Mouse (Mus musculus) heart, embryonic 15.5 days (tissue): ENCODE measurements around the gene Kifap3. TPM values are rescaled to one million over a fixed set of nuclear protein-coding genes. Genes with fewer than 3 reads are reported as not detected.
"Not testable (repeated sequence)": the region's sequence is repeated elsewhere in the genome, so short reads cannot be mapped to it uniquely, and the experiment has no call there.

Source experiments
- ATAC-seq: fragments of 200-750 bp; cut with Nextera tagmentation; replicated peaks from 2 replicates; pipeline ENCODE4 v1.8.0; 2017; ENCODE audit warnings: low read depth, moderate TSS enrichment; ENCODE audit not compliant: insufficient number of reproducible peaks, insufficient read depth, low FRiP score
- H3K27ac ChIP-seq: fragments of 300-500 bp; sonication (generic); 2 replicates; pipeline ENCODE4 v1.5.1; 2015; ENCODE audit warnings: mild to moderate bottlenecking, inconsistent platforms
- H3K27me3 ChIP-seq: fragments of 300-500 bp; sonication (generic); 2 replicates; pipeline ENCODE4 v1.6.1; 2015; ENCODE audit warnings: inconsistent platforms
- H3K36me3 ChIP-seq: fragments of 300-500 bp; sonication (generic); 2 replicates; pipeline ENCODE4 v1.6.1; 2015; ENCODE audit warnings: mild to moderate bottlenecking, inconsistent platforms
- H3K4me1 ChIP-seq: fragments of 300-500 bp; sonication (generic); replicated peaks from 2 replicates; pipeline ENCODE4 v1.6.1; 2015; ENCODE audit warnings: inconsistent platforms
- H3K4me2 ChIP-seq: fragments of 300-500 bp; sonication (generic); 2 replicates; pipeline ENCODE4 v1.6.1; 2015; ENCODE audit warnings: inconsistent platforms, mild to moderate bottlenecking, moderate library complexity
- H3K4me3 ChIP-seq: fragments of 300-500 bp; sonication (generic); 2 replicates; pipeline ENCODE4 v1.5.1; 2015; ENCODE audit warnings: mild to moderate bottlenecking, inconsistent platforms
- H3K9ac ChIP-seq: fragments of 300-500 bp; sonication (generic); 2 replicates; pipeline ENCODE4 v1.6.1; 2015; ENCODE audit warnings: mild to moderate bottlenecking, inconsistent platforms
- H3K9me3 ChIP-seq: fragments of 300-500 bp; sonication (generic); replicated peaks from 2 replicates; pipeline ENCODE4 v1.6.1; 2016; ENCODE audit warnings: inconsistent platforms
- WGBS: fragments of 180-500 bp; shearing (Covaris S2); methylation state at CpG from one replicate; pipeline ENCODE4 v1.1.7; 2015; ENCODE audit warnings: mixed read lengths; 5-methylcytosine and 5-hydroxymethylcytosine counted together
- polyA plus RNA-seq: library from polyadenylated mRNA; unstranded; fragments of >200 nt; fragmentation: Nextera tagmentation; extraction: Ambion mirVana; gene quantifications from 2 replicates; pipeline ENCODE4 v1.2.1, GENCODE M21; 2015

Kifap3 gene
- polyA plus RNA-seq, 1 experiment from 2014 or later: 18.5 TPM

GRCm38 (mm10) chr1:163838482-163838881 lies 59.1 kb downstream of the Kifap3 start:
- not testable (repeated sequence) for H3K4me1 ChIP-seq, H3K4me2 ChIP-seq, H3K9ac ChIP-seq, H3K27me3 ChIP-seq, H3K4me3 ChIP-seq, ATAC-seq, H3K36me3 ChIP-seq, H3K27ac ChIP-seq, H3K9me3 ChIP-seq
- WGBS: 89% methylated on average over 3 of the region's 3 CpGs

GRCm38 (mm10) chr1:163840555-163840954 lies 61.2 kb downstream of the Kifap3 start:
- no peak overlapping the region for H3K9ac ChIP-seq
- no peak overlapping the region for H3K27ac ChIP-seq
- H3K27me3 ChIP-seq: no peaks in the 10 kb centered on the region
- ATAC-seq: no peak
- H3K4me2 ChIP-seq: no peak overlapping the region
- no peak overlapping the region for H3K4me3 ChIP-seq
- no peaks in the 10 kb centered on the region for H3K36me3 ChIP-seq
- no peaks in the 10 kb centered on the region for H3K9me3 ChIP-seq
- H3K4me1 ChIP-seq: no peaks in the 10 kb centered on the region
- 84% methylated on average over 8 of the region's 8 CpGs for WGBS

GRCm38 (mm10) chr1:163842238-163842637 lies 62.9 kb downstream of the Kifap3 start:
- Histone ChIP-seq H3K4me2 (no peak overlapping the region), H3K27ac (no peak overlapping the region), H3K27me3 (no peaks in the 10 kb centered on the region), H3K9me3 (no peaks in the 10 kb centered on the region), H3K4me3 (no peak overlapping the region), H3K4me1 (no peaks in the 10 kb centered on the region), H3K9ac (no peak overlapping the region), H3K36me3 (no peaks in the 10 kb centered on the region)
- no peak for ATAC-seq
- 55% methylated on average over 2 of the region's 2 CpGs for WGBS

- no peaks in the 10 kb centered on the region for H3K9me3 ChIP-seq
- ATAC-seq: no peak
- no peak overlapping the region for H3K9ac ChIP-seq
- H3K36me3 ChIP-seq: no peaks in the 10 kb centered on the region
- no peak overlapping the region for H3K4me2 ChIP-seq
- no peak overlapping the region for H3K27ac ChIP-seq
- H3K4me3 ChIP-seq: no peak overlapping the region
- H3K27me3 ChIP-seq: no peaks in the 10 kb centered on the region
- H3K4me1 ChIP-seq: no peaks in the 10 kb centered on the region
Observed at GRCm38 (mm10) chr1:163843899-163844298, 64.5 kb downstream of the Kifap3 start.

- no peak overlapping the region for H3K4me3 ChIP-seq
- no peak overlapping the region for H3K27ac ChIP-seq
- no peak overlapping the region for H3K9ac ChIP-seq
- no peaks in the 10 kb centered on the region for H3K9me3 ChIP-seq
- WGBS: 39% methylated on average over 5 of the region's 5 CpGs
- ATAC-seq: no peak
- no peak overlapping the region for H3K4me2 ChIP-seq
- H3K36me3 ChIP-seq: peaks cover 2% of the 10 kb centered on the region; the same call in 1 of the 2 replicates
- H3K27me3 ChIP-seq: no peaks in the 10 kb centered on the region
- H3K4me1 ChIP-seq: no peaks in the 10 kb centered on the region
Observed at GRCm38 (mm10) chr1:163852884-163853560, 73.6 kb downstream of the Kifap3 start.

GRCm38 (mm10) chr1:163858420-163858819 lies 79.0 kb downstream of the Kifap3 start:
- peaks cover 5% of the 10 kb centered on the region for H3K36me3 ChIP-seq
- H3K9ac ChIP-seq: no peak overlapping the region
- H3K4me1 ChIP-seq: no peaks in the 10 kb centered on the region
- no peaks in the 10 kb centered on the region for H3K27me3 ChIP-seq
- no peaks in the 10 kb centered on the region for H3K9me3 ChIP-seq
- H3K27ac ChIP-seq: no peak overlapping the region
- WGBS: 61% methylated on average over 2 of the region's 2 CpGs
- no peak overlapping the region for H3K4me2 ChIP-seq
- no peak overlapping the region for H3K4me3 ChIP-seq
- no peak for ATAC-seq

- H3K4me2 ChIP-seq: no peak overlapping the region
- peaks cover 6% of the 10 kb centered on the region for H3K36me3 ChIP-seq
- no peak overlapping the region for H3K9ac ChIP-seq
- H3K9me3 ChIP-seq: no peaks in the 10 kb centered on the region
- no peak overlapping the region for H3K27ac ChIP-seq
- ATAC-seq: no peak
- H3K4me1 ChIP-seq: no peaks in the 10 kb centered on the region
- H3K4me3 ChIP-seq: no peak overlapping the region
- no peaks in the 10 kb centered on the region for H3K27me3 ChIP-seq
Observed at GRCm38 (mm10) chr1:163861538-163861937, 82.2 kb downstream of the Kifap3 start.

GRCm38 (mm10) chr1:163873158-163873557 lies 93.8 kb downstream of the Kifap3 start:
- Histone ChIP-seq H3K27ac (no peak overlapping the region), H3K27me3 (no peaks in the 10 kb centered on the region), H3K9ac (no peak overlapping the region), H3K36me3 (no peaks in the 10 kb centered on the region), H3K4me2 (no peak overlapping the region), H3K9me3 (no peaks in the 10 kb centered on the region), H3K4me1 (no peaks in the 10 kb centered on the region), H3K4me3 (no peak overlapping the region)
- WGBS: 60% methylated on average over 3 of the region's 3 CpGs
- ATAC-seq: no peak

- Histone ChIP-seq H3K27ac (no peak overlapping the region), H3K27me3 (no peaks in the 10 kb centered on the region), H3K9me3 (no peaks in the 10 kb centered on the region), H3K4me3 (no peak overlapping the region), H3K4me1 (no peaks in the 10 kb centered on the region), H3K36me3 (no peaks in the 10 kb centered on the region), H3K4me2 (no peak overlapping the region), H3K9ac (no peak overlapping the region)
- ATAC-seq: no peak
Observed at GRCm38 (mm10) chr1:163889629-163890028, 110.2 kb downstream of the Kifap3 start.

GRCm38 (mm10) chr1:163893294-163893693 lies 113.9 kb downstream of the Kifap3 start:
- no peaks in the 10 kb centered on the region for H3K9me3 ChIP-seq
- H3K36me3 ChIP-seq: no peaks in the 10 kb centered on the region
- H3K4me2 ChIP-seq: no peak overlapping the region
- no peak overlapping the region for H3K27ac ChIP-seq
- no peaks in the 10 kb centered on the region for H3K4me1 ChIP-seq
- H3K9ac ChIP-seq: no peak overlapping the region
- no peaks in the 10 kb centered on the region for H3K27me3 ChIP-seq
- no peak for ATAC-seq
- 85% methylated on average over 5 of the region's 5 CpGs for WGBS
- no peak overlapping the region for H3K4me3 ChIP-seq

- ATAC-seq: no peak
- no peaks in the 10 kb centered on the region for H3K36me3 ChIP-seq
- no peaks in the 10 kb centered on the region for H3K9me3 ChIP-seq
- no peaks in the 10 kb centered on the region for H3K4me1 ChIP-seq
- H3K4me2 ChIP-seq: no peak overlapping the region
- H3K4me3 ChIP-seq: no peak overlapping the region
- H3K9ac ChIP-seq: no peak overlapping the region
- no peaks in the 10 kb centered on the region for H3K27me3 ChIP-seq
- no peak overlapping the region for H3K27ac ChIP-seq
- WGBS: 81% methylated on average over 11 of the region's 11 CpGs
Observed at GRCm38 (mm10) chr1:163893774-163894527, 114.6 kb downstream of the Kifap3 start.

- no peak overlapping the region for H3K4me3 ChIP-seq
- no peak overlapping the region for H3K4me2 ChIP-seq
- no peaks in the 10 kb centered on the region for H3K4me1 ChIP-seq
- H3K9me3 ChIP-seq: no peaks in the 10 kb centered on the region
- no peaks in the 10 kb centered on the region for H3K36me3 ChIP-seq
- no peak overlapping the region for H3K27ac ChIP-seq
- H3K9ac ChIP-seq: no peak overlapping the region
- WGBS: 58% methylated on average over 5 of the region's 5 CpGs
- H3K27me3 ChIP-seq: no peaks in the 10 kb centered on the region
- ATAC-seq: no peak
Observed at GRCm38 (mm10) chr1:163898291-163898764, 118.9 kb downstream of the Kifap3 start.
